Mouse (Mus musculus): ENCODE measurements around the gene Accs.

The Accs gene

DNA sequence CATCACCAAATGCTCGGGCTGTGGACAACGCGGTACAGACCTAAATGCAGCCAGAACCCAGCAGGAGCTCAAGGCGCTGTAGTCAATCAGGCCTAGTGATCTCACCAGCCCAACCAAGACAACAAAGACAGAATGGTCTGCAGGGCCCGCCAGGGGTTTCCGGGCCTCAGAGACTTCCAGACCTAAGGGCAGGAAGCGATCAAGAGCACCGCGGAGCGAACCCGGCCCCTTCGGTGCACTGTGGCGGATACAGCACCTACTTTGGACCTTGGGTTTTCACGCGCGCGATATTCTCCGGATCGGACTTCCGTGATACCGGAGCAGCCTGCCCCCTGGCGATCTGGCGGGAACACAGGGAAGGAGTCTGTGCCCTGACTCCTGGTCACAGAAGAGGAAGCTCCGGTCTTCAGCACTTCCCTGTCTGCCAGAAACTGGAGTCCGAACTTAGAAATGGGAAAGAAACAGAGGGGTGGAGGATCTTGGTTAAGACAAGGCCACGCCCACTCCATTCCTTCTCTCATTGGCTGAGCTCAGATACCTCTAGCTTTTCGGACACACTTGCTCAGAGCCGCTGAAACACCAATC lies at the start of gene Accs:
Gene Accs, minus strand, starts transcription at position 439 of the 585 bp plus-strand sequence.
- DNase-seq = peak; percentile 99

DNA sequence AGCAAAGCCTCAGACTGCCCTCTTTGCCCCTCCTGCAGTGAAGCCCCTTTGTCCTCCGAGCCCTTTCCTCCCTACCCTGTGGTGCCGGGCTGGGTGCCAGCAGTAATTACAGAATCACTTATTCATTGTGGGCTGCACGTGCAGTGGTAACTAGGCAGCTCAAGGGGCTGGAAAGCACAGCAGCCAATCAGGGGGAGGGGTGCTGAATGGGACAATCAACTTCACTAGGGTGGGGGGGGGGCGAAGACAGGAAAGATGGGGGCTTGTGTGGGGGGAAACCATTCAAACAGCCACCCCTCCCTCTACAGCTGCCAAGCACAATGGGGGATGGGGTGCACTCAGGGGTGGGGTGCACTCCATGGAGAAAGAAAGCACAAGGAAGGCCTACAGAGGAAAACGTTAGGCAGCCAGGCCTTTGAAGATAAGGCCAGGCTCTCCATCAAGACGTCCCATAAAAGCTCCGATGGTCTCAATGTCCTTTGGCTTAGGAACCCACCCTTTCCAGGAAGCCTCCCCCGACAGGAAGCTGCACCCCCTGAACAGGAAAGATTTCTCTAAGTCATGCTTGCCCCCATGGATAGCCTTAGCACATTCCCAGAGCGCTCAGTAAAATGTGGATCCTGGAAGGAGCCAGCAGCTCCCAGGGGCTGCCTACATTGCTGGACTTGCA lies 42.0 kb upstream of the Accs start:
- peak; percentile 94 for DNase-seq

DNA sequence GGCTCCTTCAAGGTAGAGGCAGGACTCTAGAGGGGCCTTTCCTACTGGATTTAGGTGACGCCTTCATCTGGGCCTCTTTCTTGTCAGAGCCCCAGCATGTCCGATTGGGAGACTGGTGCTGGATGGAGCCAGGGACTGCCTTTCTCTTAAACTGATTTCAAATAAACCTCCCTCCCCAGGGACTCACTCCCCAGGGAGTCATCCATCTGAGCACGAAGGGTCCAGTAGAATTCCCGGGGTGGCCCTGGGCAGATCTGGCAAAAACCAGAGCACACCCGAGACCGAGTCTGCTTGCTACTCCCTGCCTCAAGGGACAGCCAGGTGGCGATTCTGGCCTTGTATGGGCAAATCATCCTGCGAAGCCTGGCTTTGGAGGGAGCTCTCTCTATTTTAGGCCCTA lies 40.4 kb upstream of the Accs start:
- no peak for DNase-seq

DNA sequence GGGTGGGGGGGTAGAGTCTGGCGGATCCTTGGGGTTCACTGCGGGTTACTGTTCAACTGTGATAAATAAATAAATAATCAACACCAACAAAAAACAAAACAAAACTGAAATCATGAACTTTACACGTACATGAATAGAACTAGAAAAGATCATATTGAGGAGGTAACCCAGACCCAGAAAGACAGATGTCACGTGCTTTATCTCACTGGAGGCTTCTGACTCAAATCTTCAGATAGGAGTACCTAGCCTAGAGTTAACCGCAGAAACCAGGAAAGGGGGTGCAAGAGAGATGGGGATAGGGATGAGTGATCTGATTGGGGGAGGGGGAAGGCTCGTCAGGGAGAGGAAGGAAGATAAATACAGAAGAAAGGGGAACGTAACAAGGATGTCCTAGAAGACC lies 39.3 kb upstream of the Accs start:
- DNase-seq = no peak

DNA sequence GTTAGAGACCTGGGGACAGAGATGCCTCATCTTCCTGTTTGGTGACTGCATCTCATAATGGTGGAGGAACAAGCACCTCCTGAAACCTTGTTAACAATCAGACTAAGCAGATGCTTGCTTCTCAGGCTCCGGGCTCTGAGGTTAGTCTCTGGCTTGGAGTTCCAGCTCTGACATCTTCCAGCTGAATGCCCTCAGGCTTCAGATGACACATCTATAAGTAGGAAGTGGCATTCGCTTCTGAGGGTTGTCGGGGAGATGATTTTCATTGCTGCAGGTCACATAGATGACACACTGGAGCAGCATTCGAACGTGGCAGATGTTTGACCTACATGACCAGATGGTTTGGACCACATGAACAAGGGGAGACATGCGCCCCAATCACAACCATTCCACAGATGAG lies 38.6 kb upstream of the Accs start:
- DNase-seq = no peak

DNA sequence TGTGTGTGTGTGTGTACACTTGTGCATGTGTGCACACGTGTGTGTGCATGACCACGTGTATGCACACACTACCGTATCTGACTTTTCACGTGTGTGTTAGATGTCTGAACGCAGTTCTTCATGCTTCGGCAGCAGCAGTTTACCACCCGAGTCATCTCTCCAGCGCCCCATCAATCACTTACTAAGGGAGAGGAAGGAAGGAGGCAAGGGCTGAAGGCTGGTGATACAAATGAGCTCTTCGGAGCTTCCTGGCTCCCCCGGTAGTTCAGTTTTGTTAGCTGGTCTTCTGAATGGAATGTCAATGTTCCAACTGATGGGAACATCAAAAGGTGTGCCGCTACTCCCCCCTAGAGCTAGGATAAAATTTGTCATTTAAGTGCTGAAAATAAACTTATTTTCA lies 37.5 kb upstream of the Accs start:
- DNase-seq = no peak

DNA sequence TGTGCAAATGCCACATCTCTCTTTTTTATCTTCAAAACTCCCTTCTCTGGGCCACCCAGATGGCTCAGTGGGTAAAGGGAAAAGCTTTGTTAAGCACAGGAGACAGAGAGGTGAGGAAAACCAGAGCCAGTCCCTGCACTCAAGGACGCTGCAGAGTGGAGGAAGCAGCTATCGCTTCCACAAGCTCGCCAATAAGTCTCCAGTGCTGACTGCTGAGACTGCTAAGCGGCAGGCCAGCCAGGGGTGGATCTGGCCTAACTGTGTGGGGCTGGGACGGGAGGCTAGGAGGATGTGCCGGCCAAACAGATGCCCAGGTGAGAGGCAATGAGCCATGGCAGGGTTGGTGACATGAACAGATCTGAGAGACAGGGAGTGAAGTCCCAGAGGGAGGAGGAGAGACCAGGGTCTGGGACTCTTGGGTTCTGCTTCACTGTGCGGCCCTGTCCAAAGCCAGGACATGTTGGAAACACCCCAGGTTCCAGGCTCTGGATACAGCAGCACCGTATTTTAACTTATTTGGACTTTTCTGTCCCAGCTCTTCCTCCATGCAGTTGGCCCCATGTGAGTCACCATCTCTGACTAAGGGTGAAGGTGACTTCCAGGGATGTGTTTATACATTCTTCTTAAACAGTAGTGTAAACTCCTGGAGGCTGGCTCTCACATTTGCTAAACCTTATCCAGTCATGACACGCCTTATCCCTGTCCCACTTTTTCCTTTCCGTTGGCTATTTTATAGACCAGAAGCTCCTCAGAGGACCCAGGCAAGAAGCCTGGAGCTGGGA lies 36.5 kb upstream of the Accs start:
- no peak for DNase-seq

DNA sequence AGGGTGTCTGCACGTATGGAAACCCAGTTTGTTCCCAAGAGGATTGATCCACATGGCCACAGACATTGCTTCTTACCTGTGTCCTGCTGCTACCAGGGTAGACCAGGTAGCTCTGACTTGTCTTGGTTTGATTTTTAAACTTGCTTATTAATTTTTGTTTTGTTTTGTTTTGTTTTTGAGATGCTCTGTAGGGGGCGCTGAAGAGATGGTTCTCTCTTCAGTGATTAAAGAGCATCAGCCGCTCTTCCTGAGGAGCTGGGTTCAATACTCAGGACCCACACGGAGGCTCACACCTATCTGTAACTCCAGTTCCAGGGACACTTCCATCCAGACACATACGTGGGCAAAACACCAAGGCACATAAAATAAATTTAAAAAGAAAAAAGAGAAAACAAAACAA lies 33.3 kb upstream of the Accs start:
- DNase-seq = no peak

DNA sequence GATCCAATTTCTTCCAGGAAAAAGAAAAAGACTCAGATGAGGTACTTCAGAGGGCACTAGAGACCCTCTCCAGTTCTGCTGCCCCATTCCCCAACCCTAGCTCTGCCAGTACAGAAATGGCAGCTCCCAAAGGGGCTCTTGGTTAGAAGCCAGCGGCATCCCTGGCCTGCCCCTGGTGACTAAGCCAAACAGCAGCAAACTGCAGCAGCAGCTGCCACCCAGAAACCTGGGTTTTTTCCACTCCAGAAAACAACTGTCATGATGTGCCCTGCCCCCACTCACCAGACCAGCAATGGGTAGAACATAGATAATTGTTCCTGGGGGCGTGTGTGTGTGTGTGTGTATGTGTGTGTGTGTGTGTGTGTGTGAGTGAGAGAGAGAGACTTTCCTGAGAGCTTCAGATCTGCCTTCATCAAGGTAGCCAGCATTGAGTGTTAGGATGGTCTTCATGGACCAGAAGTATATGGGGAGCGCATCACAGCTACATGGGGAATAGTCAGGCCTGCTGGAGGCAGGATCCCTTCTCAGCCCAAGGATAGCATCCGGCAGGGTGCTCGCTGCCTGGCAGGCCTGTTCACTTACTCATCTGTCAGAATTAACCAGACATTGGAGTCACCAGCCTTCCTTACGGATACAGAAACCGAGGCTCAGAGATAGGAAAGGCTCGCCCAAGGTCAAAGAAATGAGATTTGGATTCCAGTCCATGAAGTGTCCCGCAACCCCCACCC lies 32.1 kb upstream of the Accs start:
- no peak for DNase-seq

DNA sequence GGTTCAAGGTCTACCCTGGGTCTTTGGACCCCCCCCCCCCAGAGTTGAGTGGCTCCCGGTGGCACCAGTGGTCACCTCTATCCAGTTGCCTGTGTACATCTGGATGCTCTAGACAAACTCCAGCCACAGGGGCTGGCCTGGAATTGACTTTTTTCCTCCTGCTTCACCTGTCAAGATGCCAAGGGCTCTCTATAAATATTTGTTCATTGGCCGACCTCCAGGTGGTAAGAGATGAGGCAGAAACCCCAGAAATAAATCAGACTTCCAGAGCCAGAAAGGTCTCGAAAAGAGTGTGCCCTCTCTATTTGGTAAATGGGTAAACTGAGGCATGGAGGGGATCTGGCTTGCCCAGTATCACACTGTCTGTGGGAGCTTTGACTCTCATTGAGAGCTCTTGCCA lies 31.2 kb upstream of the Accs start:
- DNase-seq = no peak

DNA sequence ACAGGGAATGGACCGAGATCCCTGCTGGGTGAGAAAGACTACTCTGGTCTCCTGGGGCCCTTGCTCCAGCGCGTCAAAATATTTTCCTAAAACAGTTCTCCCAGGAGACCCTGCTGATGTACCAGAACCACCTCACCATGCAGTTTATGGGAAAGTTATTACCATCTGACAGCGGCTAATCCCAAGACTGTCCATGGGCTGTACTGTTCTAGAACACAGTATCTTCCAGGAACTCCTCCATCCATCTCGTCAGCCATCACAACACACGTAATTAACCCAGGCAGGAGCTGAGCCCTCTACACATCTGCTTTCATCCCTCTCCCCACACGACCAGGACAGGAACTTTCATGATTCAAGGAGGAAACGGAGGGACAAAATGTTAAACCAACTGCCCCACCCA lies 30.7 kb upstream of the Accs start:
- DNase-seq = peak; percentile 92

DNA sequence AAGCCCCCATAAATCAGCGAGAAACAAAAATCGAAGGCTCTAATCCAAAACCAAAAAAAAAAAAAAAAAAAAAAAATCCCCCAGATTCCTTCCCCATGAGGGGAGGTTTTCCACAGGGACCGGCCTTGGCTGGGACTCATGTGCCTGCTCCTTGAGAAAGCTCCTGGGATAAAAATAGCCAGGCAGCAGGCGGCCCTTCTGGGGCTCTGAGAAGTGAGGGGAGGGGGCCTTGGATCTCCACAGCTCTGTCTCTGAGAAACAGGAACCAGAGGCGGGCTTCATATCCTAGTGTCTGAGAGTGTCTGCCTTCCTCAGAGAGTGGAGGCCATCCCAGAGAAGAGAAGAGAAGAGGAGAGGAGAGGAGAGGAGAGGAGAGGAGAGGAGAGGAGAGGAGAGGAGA lies 27.3 kb upstream of the Accs start:
- peak; percentile 95 for DNase-seq

DNA sequence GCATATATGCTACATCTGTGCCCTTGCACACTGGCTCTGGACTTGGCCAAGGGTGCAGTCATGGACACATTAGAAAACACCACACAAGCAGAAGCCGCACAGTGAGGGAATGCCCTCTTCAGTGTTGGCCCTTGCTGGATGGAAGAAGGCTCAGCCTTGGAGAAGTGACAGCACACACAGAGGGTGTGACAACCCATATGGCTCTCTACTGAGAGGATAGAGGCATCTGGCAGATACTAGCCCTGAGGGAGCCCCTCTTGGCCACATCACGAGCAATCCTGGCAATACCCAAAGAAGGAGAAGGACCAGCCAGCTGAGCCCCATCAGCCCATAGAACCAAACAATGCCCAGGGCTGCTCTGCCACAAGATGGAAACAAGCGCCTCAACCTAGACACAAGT lies 24.9 kb upstream of the Accs start:
- no peak for DNase-seq

DNA sequence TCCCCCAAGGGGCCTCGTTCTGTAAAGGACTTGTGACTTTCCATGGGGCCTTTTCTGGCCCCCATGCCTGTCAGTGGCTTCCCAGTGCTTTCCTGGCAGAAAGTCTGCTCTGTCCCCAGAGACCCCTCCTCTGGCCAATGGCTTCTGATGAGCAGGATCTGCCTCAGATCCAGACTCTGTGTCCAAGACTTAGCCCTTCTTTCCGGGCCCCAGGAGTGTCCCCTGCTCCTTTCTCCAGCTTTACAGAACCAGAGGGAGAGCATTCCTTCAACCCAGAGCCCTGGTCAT lies 24.4 kb upstream of the Accs start:
- peak; percentile 98 for DNase-seq

DNA sequence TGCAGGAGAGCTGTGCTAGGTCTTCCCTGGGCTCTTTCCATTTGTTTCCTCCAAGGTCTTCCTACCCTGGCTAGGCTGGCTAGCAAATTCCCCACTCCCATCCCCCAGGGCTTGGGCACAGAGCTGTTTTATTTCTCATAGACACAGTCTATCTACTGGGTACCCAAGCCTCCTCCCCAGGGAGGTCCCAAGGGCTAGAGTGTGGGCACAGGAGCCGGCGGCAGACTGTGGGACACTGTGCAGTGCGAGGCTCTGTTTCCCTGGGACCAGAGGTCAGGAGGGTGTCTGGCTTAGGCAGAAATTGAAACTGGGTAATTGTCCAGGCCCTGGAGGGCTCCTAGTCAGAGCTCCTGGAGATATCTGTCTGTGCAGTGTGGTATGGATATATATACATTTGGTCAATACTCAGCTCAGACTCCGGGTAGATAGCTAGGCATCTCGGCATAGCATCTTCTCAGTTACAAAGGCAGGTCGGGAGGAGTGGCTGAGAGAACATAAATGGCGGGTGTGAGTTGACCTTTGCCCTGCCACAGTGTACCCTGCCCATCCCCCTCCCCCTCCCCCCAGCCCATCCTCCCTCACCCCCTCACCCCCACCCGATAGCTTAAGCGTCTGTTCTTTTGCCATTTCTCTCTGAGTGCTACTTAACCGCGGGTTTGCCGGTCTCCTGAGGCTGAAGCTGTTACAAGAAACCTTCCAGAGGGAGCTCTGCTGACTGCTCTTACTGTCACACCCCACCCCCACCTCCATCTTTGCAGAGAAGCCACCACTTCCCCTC lies 23.9 kb upstream of the Accs start:
- DNase-seq = no peak

DNA sequence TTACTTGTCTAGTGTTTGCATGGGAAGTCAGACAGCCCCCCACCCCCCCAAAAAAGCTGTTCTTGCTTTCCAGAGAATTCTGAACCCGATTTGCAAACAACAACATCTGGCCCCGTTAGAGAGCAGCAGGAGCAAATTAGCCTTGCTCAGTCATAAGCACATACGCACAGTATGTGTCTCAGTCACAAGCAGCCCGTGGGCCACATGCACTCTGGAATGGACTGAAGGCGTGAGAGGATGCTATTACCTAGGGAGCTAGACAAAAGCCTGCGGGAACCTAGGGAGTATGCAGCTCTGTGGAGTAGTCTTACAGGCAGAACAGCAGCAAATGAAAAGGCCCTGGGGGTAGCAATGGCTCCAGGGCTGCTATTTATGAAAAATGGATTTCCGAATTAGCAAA lies 22.5 kb upstream of the Accs start:
- no peak for DNase-seq

DNA sequence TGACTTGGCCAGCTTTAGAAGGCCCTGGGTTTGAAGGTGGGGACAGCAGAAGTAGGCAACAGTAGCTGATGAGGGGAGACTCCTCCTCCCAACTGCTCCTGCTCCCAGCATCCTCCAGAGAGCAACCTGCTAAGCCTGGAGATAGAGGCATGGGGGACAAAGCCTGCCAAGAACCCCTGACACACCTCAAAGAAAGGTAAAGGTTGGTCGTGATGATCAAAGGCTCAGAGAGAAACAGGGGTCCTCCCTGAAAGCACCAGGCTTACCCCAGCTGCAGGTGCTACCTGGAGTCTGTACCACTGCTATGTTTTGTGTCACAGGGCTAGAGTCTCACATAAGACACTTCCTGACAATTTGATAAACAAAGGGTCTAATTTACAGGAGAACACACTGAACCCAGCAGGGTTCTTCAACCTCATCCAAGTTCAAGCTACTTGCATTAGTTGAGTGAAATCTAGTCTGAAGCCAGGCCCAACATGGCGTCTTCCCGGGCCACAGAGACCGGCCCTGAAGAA lies 21.7 kb upstream of the Accs start:
- DNase-seq = no peak

DNA sequence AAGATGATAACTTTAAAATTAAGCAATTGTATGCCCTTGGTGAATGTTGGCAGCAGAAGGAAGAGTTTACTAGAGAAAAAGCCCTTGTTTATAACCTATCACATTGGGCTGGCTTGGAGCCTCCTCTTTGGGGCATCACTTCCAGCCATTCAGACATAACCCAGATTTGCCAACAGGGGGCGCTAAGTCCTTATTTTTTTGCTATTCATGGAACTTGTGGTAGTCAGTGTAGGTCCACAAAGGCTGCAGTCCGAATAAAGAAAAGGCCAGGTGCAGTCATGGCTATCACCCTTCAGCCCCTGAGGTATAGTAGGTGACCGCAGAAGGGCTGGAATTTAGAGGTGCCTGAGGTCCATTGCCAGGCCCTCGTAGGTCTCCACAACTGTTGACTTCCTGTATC lies 21.1 kb upstream of the Accs start:
- peak; percentile 91 for DNase-seq

DNA sequence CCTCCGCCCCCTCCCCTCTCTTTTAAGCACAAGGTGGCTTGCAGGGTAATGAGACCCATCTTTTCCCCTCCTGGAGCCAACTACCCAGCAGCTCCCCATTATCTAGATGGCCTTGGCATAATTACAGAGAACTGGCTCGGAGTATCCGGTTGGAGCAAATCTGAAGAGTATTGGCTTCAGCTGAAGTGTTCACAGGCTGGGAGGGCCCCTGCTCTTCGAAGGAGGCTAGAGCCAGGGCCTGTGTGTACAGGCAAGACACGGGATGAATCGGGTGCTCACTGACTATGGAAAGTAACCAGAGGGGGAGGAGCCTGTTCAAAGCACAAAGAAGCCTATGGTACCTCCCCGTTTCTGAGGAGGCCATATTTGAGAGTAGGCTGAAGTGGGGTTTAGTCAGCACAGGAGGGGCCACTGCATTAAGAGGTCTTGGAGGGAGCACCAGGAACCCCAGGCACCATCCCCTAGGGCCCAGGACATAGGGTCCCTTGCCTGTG lies 19.4 kb upstream of the Accs start, which contains the start of gene Accsl:
Gene Accsl, minus strand, starts transcription at position 51 of the 494 bp plus-strand sequence.
- no peak for DNase-seq

DNA sequence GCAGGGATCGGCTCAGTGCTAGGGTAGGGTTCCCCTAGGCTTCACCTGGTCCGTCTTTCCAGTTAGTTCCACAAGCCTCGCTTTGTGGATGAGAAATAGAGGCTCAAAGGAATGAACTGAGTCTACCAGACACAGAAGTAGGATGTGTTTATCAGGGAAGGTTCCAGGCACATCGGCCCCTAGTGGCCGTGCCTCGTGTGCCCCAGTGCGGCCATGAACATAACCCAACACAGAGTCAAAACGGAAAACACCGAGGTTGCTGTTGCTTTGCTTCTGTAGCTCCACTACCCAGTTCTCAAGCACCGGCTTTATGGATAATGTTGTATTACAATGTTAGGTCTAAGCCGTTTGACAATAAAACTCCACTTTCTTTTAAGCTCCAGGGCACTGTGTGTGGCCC lies 18.8 kb upstream of the Accs start:
- no peak for DNase-seq

DNA sequence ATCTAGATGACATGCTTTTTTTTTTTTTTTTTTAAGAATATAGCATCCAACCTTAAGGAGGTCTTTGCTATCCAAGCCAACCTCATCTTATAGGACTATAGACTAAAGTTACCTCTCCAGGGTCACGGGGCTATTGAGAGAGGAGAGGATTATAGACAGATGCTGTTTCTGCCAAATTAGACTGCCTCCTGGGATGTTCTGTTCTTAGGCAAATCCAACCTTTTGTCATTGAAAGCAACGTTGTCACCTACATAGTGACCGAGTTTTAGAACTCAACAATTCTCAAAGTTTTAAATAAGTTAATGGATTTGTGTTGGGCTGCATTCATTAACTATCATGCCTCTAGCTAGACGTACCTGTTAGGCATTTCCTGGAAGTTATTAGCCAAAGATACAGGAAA lies 13.5 kb upstream of the Accs start:
- no peak for DNase-seq

DNA sequence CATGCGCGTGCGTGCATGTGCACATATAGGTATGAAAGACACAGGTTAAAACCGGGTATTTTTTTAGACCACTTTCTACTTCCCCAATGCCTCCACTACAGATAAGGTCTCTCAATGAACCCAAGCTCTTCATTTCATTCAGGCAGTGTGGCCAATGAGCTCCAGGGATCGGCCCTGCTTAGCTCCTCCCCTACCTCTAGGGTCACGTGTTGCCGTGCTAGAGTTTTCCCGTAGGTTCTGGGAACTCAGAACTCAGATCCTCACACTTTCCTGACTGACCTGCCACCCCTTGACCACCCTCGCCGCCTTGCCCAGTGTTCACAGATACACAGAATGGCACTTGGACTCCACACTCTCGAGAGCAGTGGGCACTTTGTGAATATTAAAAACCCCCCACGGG lies 9.1 kb upstream of the Accs start:
- DNase-seq = no peak

DNA sequence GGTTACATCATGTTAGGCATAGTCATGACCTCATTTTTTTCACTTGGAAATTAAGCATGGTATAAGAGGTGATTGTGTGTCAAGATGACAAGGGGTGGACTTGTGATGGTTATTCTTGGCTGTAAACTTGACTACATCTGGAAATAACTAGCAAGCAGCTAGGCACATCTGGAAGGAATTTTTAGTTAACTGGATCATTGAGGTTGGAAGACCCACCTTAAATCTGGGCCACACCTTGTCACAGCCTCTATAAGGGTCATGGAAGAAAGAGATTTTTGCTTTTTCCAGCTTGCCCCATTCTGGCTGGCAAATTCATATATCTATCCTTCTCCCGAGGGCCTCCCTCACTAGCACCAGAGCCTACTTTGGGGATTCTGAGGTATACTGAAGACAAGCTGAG lies 1.6 kb upstream of the Accs start:
- DNase-seq = no peak
